Mouse (Mus musculus) lung, embryonic 14.5 days (tissue): ENCODE data around the gene Pygb. TPM values are rescaled to one million over a fixed set of nuclear protein-coding genes. Genes with fewer than 3 reads are reported as not detected.

ENCODE experiments used
- ATAC-seq: fragments of 200-750 bp; cut with Nextera tagmentation; 2 replicates; pipeline ENCODE4 v1.8.0; 2017; ENCODE audit warnings: mild to moderate bottlenecking, moderate TSS enrichment, moderate library complexity; ENCODE audit not compliant: insufficient read depth
- DNase-seq: peaks from one replicate; pipeline ENCODE4 v3.0.0-alpha.2; 2015
- H3K27ac ChIP-seq: fragments of 300-500 bp; sonication (generic); 2 replicates; pipeline ENCODE4 v1.5.1; 2014; ENCODE audit warnings: low read depth, mild to moderate bottlenecking, moderate library complexity
- H3K27me3 ChIP-seq: fragments of 300-500 bp; sonication (generic); 2 replicates; pipeline ENCODE4 v1.6.1; 2014; ENCODE audit warnings: low read length, control low read depth; ENCODE audit not compliant: insufficient read depth
- H3K36me3 ChIP-seq: fragments of 300-500 bp; sonication (generic); 2 replicates; pipeline ENCODE4 v1.6.1; 2014; ENCODE audit warnings: control low read depth; ENCODE audit not compliant: insufficient read depth
- H3K4me1 ChIP-seq: fragments of 300-500 bp; sonication (generic); 2 replicates; pipeline ENCODE4 v1.6.1; 2014; ENCODE audit warnings: antibody characterized with exemption, control low read depth; ENCODE audit not compliant: insufficient read depth
- H3K4me2 ChIP-seq: fragments of 300-500 bp; sonication (generic); 2 replicates; pipeline ENCODE4 v1.6.1; 2014; ENCODE audit warnings: mild to moderate bottlenecking
- H3K4me3 ChIP-seq: fragments of 300-500 bp; sonication (generic); 2 replicates; pipeline ENCODE4 v1.5.1; 2014; ENCODE audit warnings: low read depth, low read length
- H3K9ac ChIP-seq: fragments of 300-500 bp; sonication (generic); 2 replicates; pipeline ENCODE4 v1.6.1; 2014
- H3K9me3 ChIP-seq: fragments of 300-500 bp; sonication (generic); 2 replicates; pipeline ENCODE4 v1.6.1; 2016; ENCODE audit warnings: low read depth, low read length, control low read depth
- CTCF ChIP-seq: IDR thresholded peaks from 2 replicates; pipeline ENCODE4 v1.5.1; 2016; ENCODE audit warnings: antibody characterized with exemption, low read depth
- WGBS: fragments of 180-500 bp; shearing (Covaris S2); extraction: QIAGEN DNeasy Blood & Tissue Kit; methylation state at CpG from one replicate; pipeline ENCODE4 v1.1.7; 2014; 5-methylcytosine and 5-hydroxymethylcytosine counted together
- polyA plus RNA-seq: library from polyadenylated mRNA; unstranded; fragments of >200 nt; fragmentation: Nextera tagmentation; extraction: Ambion mirVana; gene quantifications from 2 replicates; pipeline ENCODE4 v1.2.1, GENCODE M21; 2014

Gene Pygb
- polyA plus RNA-seq, 1 experiment from 2014 or later = 52.6 TPM

DNA sequence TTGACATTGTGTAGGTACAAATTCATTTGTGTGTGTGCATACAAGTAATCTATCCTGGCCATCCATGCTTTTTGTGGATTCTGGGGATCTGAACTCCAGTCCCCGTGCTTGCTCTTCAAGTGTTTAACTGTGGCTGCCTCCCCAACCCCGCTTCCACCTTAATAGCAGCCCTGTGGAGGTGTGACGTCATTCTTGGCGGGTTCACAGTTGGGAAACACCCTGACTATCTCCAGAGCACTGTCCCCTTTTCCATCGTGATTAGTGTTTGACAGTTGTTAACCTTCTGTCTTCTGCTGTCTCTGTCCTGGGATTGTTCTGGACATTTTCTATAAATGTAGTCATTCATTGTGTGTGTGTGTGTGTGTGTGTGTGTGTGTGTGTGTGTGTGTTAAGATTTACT is 24.1 kb downstream of the Pygb start:
- H3K36me3 ChIP-seq = peaks cover 96% of the 10 kb centered on the region
- no peak for DNase-seq

DNA sequence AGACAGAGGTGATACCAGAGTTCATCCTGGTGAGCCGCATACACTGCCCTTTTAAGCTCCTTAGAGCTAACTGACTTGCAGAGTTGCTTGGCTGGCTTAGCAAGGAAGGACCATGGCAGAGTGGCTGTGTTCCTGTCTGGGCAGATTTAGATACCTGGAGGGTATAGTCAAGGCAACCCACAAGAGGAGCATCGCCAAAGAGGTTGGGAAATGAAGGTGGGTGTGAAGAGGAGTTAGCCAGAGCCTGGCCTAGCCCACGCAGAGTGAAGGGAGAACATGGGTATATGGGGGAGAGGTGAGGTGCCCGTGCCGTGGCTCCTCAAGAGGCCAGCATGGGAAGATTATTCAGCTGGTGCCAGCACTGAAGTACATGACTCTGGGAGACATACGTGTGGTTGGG is 26.3 kb downstream of the Pygb start:
- no peak for TF ChIP-seq CTCF
- Histone ChIP-seq H3K27me3 (no peaks in the 10 kb centered on the region), H3K4me2 (no peak overlapping the region), H3K36me3 (peaks cover 94% of the 10 kb centered on the region), H3K27ac (no peak overlapping the region), H3K4me1 (no peaks in the 10 kb centered on the region), H3K9me3 (no peaks in the 10 kb centered on the region), H3K9ac (no peak overlapping the region), H3K4me3 (no peak overlapping the region)
- DNase-seq (no peak), ATAC-seq (no peak)
- 91% methylated on average over 6 of the region's 6 CpGs for WGBS

More for the DNA sequence above, 24.1 kb downstream of the Pygb start:
- Histone ChIP-seq H3K27me3 (no peaks in the 10 kb centered on the region), H3K9ac (no peak overlapping the region), H3K27ac (no peak overlapping the region), H3K4me1 (no peaks in the 10 kb centered on the region), H3K4me2 (no peak overlapping the region), H3K4me3 (no peak overlapping the region), H3K9me3 (no peaks in the 10 kb centered on the region)
- WGBS = 76% methylated on average over 5 of the region's 5 CpGs
- no peak for TF ChIP-seq CTCF
- no peak for ATAC-seq

DNA sequence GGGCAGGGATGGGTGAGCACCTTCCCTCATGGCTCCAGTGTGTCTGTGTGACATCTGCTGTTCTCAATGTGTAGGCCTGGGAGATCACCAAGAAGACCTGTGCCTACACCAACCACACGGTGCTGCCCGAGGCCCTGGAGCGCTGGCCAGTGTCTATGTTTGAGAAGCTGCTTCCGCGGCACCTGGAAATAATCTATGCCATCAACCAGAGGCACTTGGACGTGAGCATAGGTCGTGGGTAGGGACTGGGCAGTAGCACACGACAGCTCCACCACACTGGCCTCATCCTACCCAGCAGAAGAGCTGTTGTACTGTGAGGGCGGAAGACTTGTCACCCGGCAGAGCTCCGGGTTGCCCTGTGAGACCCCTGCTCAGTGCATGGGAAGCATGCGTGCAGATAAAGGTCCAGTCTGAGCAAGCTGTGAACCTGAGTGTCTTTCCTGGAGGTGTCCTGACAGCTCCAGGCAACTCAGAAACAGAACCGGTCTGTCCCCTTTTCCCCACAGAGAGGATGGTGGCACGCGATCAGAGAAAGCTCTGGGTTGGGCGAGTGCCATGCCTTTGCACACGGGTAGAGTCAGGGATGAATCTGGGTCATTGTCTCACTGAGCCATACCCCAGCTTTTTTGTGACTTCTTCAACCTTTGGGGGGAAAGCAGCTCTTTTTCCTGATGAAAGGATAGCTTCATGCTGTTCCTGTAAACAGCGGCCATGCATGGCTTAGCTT is 30.3 kb downstream of the Pygb start:
- Histone ChIP-seq H3K27ac (no peak overlapping the region), H3K9ac (no peak overlapping the region), H3K4me3 (no peak overlapping the region), H3K4me2 (no peak overlapping the region), H3K27me3 (no peaks in the 10 kb centered on the region), H3K36me3 (peaks cover 91% of the 10 kb centered on the region), H3K4me1 (no peaks in the 10 kb centered on the region), H3K9me3 (no peaks in the 10 kb centered on the region)
- 93% methylated on average over 18 of the region's 18 CpGs for WGBS
- ATAC-seq (no peak), DNase-seq (no peak)
- TF ChIP-seq CTCF = no peak

DNA sequence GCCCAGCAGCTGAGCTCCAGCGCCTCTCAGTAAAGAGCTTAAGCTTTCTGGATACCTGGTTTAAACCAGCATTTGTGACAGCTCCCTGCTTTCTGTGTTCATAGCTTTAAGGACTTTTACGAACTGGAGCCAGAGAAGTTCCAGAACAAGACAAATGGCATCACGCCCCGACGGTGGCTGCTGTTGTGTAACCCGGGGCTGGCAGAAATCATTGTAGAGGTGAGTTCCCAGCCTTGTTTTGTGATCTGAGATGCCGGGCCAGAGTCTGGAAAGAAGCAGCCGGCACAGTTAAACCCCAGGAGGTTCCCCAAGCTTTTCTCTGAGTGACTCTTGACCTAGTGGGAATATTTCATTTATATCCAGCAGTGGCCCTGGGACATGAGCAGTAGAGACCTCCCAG is 32.2 kb downstream of the Pygb start:
- WGBS = 90% methylated on average over 8 of the region's 8 CpGs
- TF ChIP-seq CTCF = no peak
- H3K9ac ChIP-seq = no peak overlapping the region
- DNase-seq (no peak), ATAC-seq (no peak)
- no peaks in the 10 kb centered on the region for H3K27me3 ChIP-seq
- no peak overlapping the region for H3K4me2 ChIP-seq
- H3K36me3 ChIP-seq = peaks cover 83% of the 10 kb centered on the region
- H3K9me3 ChIP-seq = no peaks in the 10 kb centered on the region
- no peaks in the 10 kb centered on the region for H3K4me1 ChIP-seq
- no peak overlapping the region for H3K4me3 ChIP-seq
- no peak overlapping the region for H3K27ac ChIP-seq

DNA sequence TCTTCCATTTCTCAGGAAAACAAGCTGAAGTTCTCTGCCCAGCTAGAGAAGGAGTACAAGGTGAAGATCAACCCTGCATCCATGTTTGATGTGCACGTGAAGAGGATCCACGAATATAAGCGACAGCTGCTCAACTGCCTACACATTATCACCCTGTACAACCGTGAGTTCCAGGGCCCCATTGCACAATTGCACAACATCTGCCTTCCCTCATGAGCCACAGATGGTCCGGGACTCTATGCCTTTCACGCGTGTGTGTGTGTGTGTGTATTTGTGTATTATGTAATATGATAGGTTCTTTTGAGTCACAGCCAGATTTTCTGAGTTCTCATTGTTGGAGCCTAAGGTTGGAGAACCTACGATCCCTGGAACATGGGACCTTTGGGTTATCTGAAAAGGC is 34.2 kb downstream of the Pygb start:
- Histone ChIP-seq H3K27me3 (no peaks in the 10 kb centered on the region), H3K36me3 (peaks cover 83% of the 10 kb centered on the region), H3K4me2 (no peak overlapping the region), H3K27ac (no peak overlapping the region), H3K4me1 (no peaks in the 10 kb centered on the region), H3K9ac (no peak overlapping the region), H3K4me3 (no peak overlapping the region), H3K9me3 (no peaks in the 10 kb centered on the region)
- WGBS = 82% methylated on average over 8 of the region's 8 CpGs
- ATAC-seq (no peak), DNase-seq (no peak)
- TF ChIP-seq CTCF = no peak

DNA sequence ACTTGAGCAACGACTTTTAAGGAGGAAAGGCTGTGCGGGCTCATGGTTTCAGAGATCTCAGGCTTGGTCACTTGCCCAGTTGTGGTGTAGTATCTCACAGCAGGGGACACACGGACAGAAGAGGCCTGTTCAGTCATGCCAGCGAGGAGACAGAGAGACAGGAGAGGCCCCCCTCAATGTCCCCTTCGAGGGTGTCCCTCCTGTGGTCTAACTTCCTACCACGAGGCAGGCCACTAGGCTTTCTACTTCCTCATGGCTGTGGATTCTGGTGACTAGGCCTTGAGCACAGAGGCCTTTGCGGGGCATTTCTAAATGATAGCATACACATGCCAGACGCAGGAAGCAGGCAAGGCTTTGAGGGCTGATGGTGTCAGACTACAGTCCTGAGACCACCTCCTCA is 36.5 kb downstream of the Pygb start:
- 83% methylated on average over 8 of the region's 8 CpGs for WGBS
- ATAC-seq = no peak
- H3K27me3 ChIP-seq = no peaks in the 10 kb centered on the region
- H3K9me3 ChIP-seq = no peaks in the 10 kb centered on the region
- TF ChIP-seq CTCF = no peak
- H3K27ac ChIP-seq = no peak overlapping the region
- no peak overlapping the region for H3K4me3 ChIP-seq
- no peak for DNase-seq
- no peaks in the 10 kb centered on the region for H3K4me1 ChIP-seq
- H3K9ac ChIP-seq = no peak overlapping the region
- H3K36me3 ChIP-seq = peaks cover 85% of the 10 kb centered on the region
- no peak overlapping the region for H3K4me2 ChIP-seq

DNA sequence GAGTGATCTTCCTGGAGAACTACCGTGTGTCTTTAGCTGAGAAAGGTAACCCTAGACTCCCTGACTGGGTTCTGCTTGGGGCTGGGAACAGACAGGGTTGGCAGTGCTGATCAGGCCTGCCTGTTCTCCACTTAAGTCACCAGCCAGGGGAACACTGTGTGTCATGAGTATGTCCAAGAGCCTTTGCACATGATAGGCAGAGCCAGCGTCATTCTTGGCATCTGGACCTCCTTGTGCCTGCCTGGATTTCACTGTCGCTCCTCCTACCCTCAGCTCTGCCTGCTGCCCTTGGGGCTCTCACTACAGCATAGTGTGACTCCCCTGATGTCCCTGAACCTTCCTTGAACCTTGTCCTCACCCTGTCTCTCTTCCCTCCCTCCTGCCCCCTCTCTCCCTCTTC is 39.9 kb downstream of the Pygb start:
- no peak overlapping the region for H3K4me2 ChIP-seq
- no peaks in the 10 kb centered on the region for H3K9me3 ChIP-seq
- no peaks in the 10 kb centered on the region for H3K4me1 ChIP-seq
- WGBS = 89% methylated on average over 3 of the region's 3 CpGs
- no peak for ATAC-seq
- H3K36me3 ChIP-seq = peaks cover 88% of the 10 kb centered on the region
- no peak overlapping the region for H3K9ac ChIP-seq
- TF ChIP-seq CTCF = no peak
- H3K27ac ChIP-seq = no peak overlapping the region
- no peaks in the 10 kb centered on the region for H3K27me3 ChIP-seq
- no peak for DNase-seq
- no peak overlapping the region for H3K4me3 ChIP-seq
